Mouse (Mus musculus): ENCODE data around the gene Adat1. TPM values are rescaled to one million over a fixed set of nuclear protein-coding genes. Genes with fewer than 3 reads are reported as not detected.

The Adat1 gene
- polyA plus RNA-seq (2017; shearing (Covaris generic)) = 4.4 TPM

GRCm38 (mm10) chr8:111992013-111992702 lies at the start of gene Adat1:
Gene Adat1 (minus strand): TSS chr8:111992302.

DNA sequence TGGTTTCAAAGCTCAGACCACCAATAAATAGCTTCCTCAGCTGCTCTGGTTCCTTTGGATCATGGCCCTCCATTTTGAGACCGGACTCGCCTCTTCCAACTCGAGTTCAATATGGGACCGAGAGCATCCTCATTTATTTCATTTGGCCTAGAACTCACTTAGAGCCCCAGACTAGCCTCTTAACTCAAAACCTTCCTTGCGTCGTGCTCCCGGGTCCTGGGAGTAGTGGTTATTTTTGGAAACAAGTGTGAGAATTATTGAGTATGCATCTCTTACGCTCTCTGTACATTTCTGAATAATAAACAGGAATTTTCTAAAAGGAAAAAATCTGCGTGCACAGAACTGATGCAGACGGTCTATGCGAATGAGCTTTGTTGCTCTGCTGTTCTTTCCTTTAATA lies 22.8 kb upstream of the Adat1 start, which contains the start of gene Gm6793:
Gene Gm6793, minus strand, starts transcription at position 101 of the 400 bp plus-strand sequence.

DNA sequence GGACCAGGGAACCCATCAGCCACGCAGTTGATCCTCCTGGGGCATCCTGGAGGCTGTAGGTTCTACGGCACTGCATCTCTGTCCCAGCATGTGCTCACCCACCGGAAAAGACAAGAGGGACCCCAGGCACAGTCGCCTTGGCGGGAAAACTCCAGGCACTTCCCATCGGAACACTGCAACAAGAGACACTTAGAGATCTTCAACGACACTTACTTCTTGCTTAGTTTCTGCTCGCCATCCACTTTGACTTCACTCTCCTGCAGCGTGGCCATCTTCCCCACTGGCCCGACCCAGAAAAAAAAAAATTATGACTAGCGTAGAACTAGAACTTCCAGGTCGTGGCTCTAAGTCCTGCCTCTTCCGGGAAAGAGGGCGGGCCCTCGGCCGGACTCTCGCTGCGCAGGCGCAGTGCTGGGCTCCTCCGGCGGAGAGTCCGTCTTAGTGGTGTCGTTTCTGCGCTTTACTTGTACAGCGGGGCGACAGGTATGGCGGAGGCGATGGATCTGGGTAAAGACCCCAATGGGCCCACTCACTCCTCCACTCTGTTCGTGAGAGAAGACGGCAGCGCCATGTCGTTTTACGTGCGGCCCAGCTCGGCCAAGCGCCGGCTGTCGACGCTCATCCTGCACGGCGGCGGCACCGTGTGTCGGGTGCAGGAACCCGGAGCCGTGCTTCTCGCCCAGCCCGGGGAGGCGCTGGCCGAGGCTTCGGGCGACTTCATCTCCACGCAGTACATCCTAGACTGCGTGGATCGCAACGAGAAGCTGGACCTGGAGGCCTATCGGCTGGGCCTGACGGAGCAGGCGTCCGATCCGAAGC lies 19.1 kb upstream of the Adat1 start, which contains the start of the genes Kars and Terf2ip:
Gene Kars, minus strand, starts transcription at position 327 of the 819 bp plus-strand sequence.
Gene Terf2ip, plus strand, starts transcription at position 402 of the 819 bp plus-strand sequence.

GRCm38 (mm10) chr8:111940171-111941100 lies 51.7 kb downstream of the Adat1 start, which contains the start of gene Gabarapl2:
Gene Gabarapl2 (plus strand): TSS chr8:111940703.

DNA sequence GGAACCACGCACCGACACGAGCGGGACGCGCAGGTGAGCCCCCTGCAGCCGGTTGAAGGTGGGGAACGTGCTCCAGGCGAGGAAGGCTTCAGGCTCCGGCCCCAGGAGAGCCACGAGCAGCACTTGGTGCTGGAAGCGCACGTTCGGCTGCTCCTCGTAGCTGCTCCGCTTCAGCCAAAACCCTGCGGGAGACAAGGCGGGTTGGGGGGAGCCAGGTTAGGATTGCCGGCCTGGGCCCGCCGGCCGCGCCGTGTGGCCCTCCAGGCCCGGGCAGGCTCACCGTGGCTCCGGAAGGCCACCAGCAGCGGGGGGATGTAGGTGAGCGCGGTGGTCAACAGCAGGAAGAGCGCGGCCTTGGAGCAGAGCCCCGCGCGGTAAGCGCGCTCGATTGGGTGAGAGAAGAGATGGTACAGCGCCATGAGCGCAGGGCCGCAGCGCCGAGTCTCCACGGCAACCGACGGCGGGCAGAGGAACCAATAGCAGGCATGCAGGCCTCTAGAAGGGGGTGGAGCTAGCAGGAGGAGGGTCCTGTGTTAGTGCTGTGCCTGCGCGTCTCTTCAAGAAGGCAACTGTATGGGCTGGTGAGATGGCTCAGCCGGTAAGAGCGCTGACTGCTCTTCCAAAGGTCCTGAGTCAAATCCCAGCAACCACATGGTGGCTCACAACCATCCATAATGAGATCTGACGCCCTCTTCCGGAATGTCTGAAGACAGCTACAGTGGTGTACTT lies 58.6 kb downstream of the Adat1 start, which contains the start of gene Tmem231:
Gene Tmem231, minus strand, starts transcription at position 534 of the 729 bp plus-strand sequence.

Other genes starting within 250 kb of the Adat1 start
- 0.30 TPM for gene Bcar1, start 248.5 kb downstream of the Adat1 start, polyA plus RNA-seq (2017; shearing (Covaris generic))
- 70.0 TPM for gene Cfdp1, start 138.0 kb downstream of the Adat1 start, polyA plus RNA-seq (2017; shearing (Covaris generic))
- gene Tmem170, start 115.6 kb downstream of the Adat1 start, polyA plus RNA-seq (2017; shearing (Covaris generic)) = 1.8 TPM
- gene Chst5, start 81.9 kb downstream of the Adat1 start, polyA plus RNA-seq (2017; shearing (Covaris generic)) = not detected
- gene Tmem231, start 58.4 kb downstream of the Adat1 start, polyA plus RNA-seq (2017; shearing (Covaris generic)) = 0.36 TPM
- 281 TPM for gene Gabarapl2, start 51.6 kb downstream of the Adat1 start, polyA plus RNA-seq (2017; shearing (Covaris generic))
- gene Kars, start 19.0 kb upstream of the Adat1 start, polyA plus RNA-seq (2017; shearing (Covaris generic)) = 73.2 TPM
- 27.0 TPM for gene Terf2ip, start 19.1 kb upstream of the Adat1 start, polyA plus RNA-seq (2017; shearing (Covaris generic))
- gene Gm6793, start 22.7 kb upstream of the Adat1 start, polyA plus RNA-seq (2017; shearing (Covaris generic)) = 1.6 TPM

Measured in naive thymus-derived CD4-positive, alpha-beta T cell, adult 5 months (primary cell).